Comparison of ENCODE assay signal across 17 mouse cellular contexts in the genomic region with DNA sequence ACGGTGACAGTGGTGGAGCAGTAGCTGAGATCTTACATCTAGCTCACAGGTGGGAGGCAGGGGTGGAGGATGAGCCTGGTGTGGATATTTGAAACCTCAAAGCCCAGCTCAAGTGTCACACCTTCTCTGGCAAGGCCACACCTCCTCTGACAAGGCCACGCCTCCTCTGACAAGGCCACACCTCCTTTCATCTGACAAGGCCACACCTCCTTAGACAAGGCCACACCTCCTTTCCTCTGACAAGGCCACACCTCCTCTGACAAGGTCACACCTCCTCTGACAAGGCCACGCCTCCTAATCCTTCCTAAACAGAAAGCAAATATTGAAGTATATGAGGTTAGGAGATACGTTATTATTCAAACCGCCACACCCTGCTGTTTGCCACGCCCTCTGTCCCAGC.
"Had no signal": no experiment of that assay in that cellular context is flagged by ENCODE, and none has a peak within 500 bp of the region (broad histone marks: within the 10 kb centered on the region; RNA-seq: fewer than 3 reads in every experiment).

No protein-coding gene starts in this region.

- H3K36me3 ChIP-seq: limb, embryonic 10.5 days; liver, embryonic 15.5 days; neural tube, embryonic 15.5 days had no signal

- DNase-seq: kidney, adult 9 months; kidney, postnatal 36 days; layer of hippocampus, adult 9-11 months; layer of hippocampus, postnatal 36 days; lung, adult 2 months; lung, postnatal 36 days; midbrain, embryonic 14.5 days; right cerebral cortex, adult 18-20 months; right cerebral cortex, postnatal 25 days; thymus, adult 2 months; thymus, postnatal 25 days had no signal

- ATAC-seq: intestine, embryonic 16.5 days; lung, postnatal 0 days had no signal

- H3K4me3 ChIP-seq: limb, embryonic 10.5 days; liver, embryonic 15.5 days; myocyte; neural tube, embryonic 15.5 days had no signal

- H3K27me3 ChIP-seq: liver, embryonic 15.5 days; neural tube, embryonic 15.5 days had no signal

- H3K9me3 ChIP-seq: limb, embryonic 10.5 days; liver, embryonic 15.5 days; neural tube, embryonic 15.5 days had no signal
